Mouse (Mus musculus): Measurements from ENCODE around the gene Maml2.

DNA sequence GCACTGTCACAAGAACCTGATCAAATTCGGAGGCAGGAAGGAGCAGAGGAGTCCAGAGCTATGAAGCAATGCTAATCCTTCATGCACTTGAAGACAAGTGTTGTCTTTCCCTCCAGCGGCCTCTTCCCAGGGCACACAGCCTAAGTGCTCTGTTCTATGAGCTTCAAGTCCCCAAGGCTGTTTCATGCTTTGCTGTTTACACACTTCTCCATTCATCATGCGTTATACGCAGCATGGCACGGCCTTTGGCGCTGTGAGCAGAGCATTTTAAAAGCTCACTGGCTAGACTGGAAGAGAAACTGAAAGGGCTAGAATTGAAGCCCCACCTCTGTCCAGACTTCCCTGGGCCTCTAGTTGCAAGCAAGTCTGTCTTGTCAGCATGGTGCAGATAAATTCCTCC, 6.2 kb downstream of the Maml2 start:
- no peak for TF ChIP-seq POLR2A (IDR thresholded peaks at IDR 0.05; ENCODE audit: insufficient read depth, low read depth, low read length)
- TF ChIP-seq CTCF (IDR thresholded peaks at IDR 0.05; ENCODE audit: insufficient read depth, low read depth, low read length), result no peak
